Mouse (Mus musculus): ENCODE results near the gene Il17rd. TPM values are rescaled to one million over a fixed set of nuclear protein-coding genes. Genes with fewer than 3 reads are reported as not detected.

Il17rd gene
- total and polyA plus RNA-seq, 3 experiments, result 0.04 TPM; not detected in 2

DNA sequence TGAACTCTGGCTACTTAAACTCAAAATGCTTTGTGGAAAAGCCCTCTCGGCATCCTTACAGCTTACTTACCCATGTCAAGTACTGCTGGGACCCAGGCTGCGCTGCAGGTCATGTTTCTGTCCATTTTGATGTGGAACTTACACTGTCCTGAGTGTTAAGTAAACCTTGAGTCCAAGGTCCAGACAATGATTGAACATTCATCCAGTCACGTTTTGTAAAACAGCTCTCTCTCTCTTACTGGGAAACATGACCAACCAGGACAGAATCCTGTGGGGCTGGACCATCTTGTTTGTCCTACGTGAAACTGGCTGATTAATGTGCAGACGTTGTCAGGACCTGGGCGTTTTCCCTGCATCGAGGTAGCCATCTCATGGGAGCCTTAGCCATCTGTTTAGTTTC, 63.0 kb downstream of the Il17rd start:
- Histone ChIP-seq H3K4me1 (ENCODE audit: control insufficient read depth in 1 of 2, insufficient read depth in 2 of 2, low read length in 2 of 2) (no peaks in the 10 kb centered on the region), H3K9me3 (replicated peaks; ENCODE audit: insufficient read depth, low read length) (no peaks in the 10 kb centered on the region), H3K36me3 (ENCODE audit: control insufficient read depth in 1 of 2, insufficient read depth in 2 of 2, low read length in 2 of 2) (no peaks in the 10 kb centered on the region), H3K79me2 (ENCODE audit: control insufficient read depth, insufficient read depth, low read length, poor library complexity) (no peaks in the 10 kb centered on the region), H3K4me3 (ENCODE audit: control insufficient read depth in 1 of 2, insufficient read depth in 1 of 2, low read depth in 2 of 2, low read length in 2 of 2) (no peak overlapping the region), H3K27ac (ENCODE audit: control insufficient read depth, low read depth, low read length) (no peak overlapping the region), H3K27me3 (ENCODE audit: control insufficient read depth in 1 of 2, insufficient read depth in 2 of 2, low read length in 2 of 2) (peaks cover 0 to 6% of the 10 kb centered on the region in 2 experiments; a peak in 2 of 4 replicates), H3K9ac (ENCODE audit: control insufficient read depth, low read depth, low read length, poor library complexity, severe bottlenecking) (no peak overlapping the region)
- TF ChIP-seq GABPA (IDR thresholded peaks at IDR 0.05; ENCODE audit: low read depth, low read length) (no peak), UBTF (IDR thresholded peaks at IDR 0.05; ENCODE audit: borderline replicate concordance, insufficient read depth, low read depth, low read length) (no peak), NRF1 (IDR thresholded peaks at IDR 0.05; ENCODE audit: insufficient read depth, low read depth, low read length, poor library complexity, severe bottlenecking) (no peak), USF2 (IDR thresholded peaks at IDR 0.05; ENCODE audit: borderline replicate concordance in 1 of 2, insufficient read depth in 1 of 2, low read depth in 1 of 2, low read length in 2 of 2) (no peak), POLR2AphosphoS2 (IDR thresholded peaks at IDR 0.05; ENCODE audit: low read length) (no peak), ELF1 (IDR thresholded peaks at IDR 0.05; ENCODE audit: low read depth, low read length) (no peak), RAD21 (IDR thresholded peaks at IDR 0.05; ENCODE audit: low read depth, low read length) (no peak), ZKSCAN1 (IDR thresholded peaks at IDR 0.05; ENCODE audit: low read depth, low read length) (no peak), POLR2A (IDR thresholded peaks at IDR 0.05; ENCODE audit: control insufficient read depth in 1 of 2, insufficient read depth in 1 of 2, low read depth in 1 of 2, low read length in 2 of 2, poor library complexity in 1 of 2) (no peak)
- DNase-seq (ENCODE audit: low read depth, low spot score), result no peak

- Histone ChIP-seq H3K36me3 (ENCODE audit: control insufficient read depth in 1 of 2, insufficient read depth in 2 of 2, low read length in 2 of 2) (no peaks in the 10 kb centered on the region), H3K4me1 (ENCODE audit: control insufficient read depth in 1 of 2, insufficient read depth in 2 of 2, low read length in 2 of 2) (no peaks in the 10 kb centered on the region), H3K9ac (ENCODE audit: control insufficient read depth, low read depth, low read length, poor library complexity, severe bottlenecking) (no peak overlapping the region), H3K4me3 (ENCODE audit: control insufficient read depth in 1 of 2, insufficient read depth in 1 of 2, low read depth in 2 of 2, low read length in 2 of 2) (no peak overlapping the region), H3K9me3 (replicated peaks; ENCODE audit: insufficient read depth, low read length) (no peaks in the 10 kb centered on the region), H3K27me3 (ENCODE audit: control insufficient read depth in 1 of 2, insufficient read depth in 2 of 2, low read length in 2 of 2) (peaks cover 0 to 6% of the 10 kb centered on the region in 2 experiments; a peak in 2 of 4 replicates), H3K79me2 (ENCODE audit: control insufficient read depth, insufficient read depth, low read length, poor library complexity) (no peaks in the 10 kb centered on the region), H3K27ac (ENCODE audit: control insufficient read depth, low read depth, low read length) (no peak overlapping the region)
- no peak for DNase-seq (ENCODE audit: low read depth, low spot score)
- TF ChIP-seq SIN3A (IDR thresholded peaks at IDR 0.05; ENCODE audit: low read length) (no peak), RCOR1 (IDR thresholded peaks at IDR 0.05; ENCODE audit: low read depth, low read length) (no peak), MAX (IDR thresholded peaks at IDR 0.05; ENCODE audit: low read length) (no peak), MAFK (IDR thresholded peaks at IDR 0.05; ENCODE audit: borderline replicate concordance, low read depth, low read length) (no peak), MAZ (IDR thresholded peaks at IDR 0.05; ENCODE audit: low read depth, low read length) (no peak), RAD21 (IDR thresholded peaks at IDR 0.05; ENCODE audit: low read depth, low read length) (no peak)
Measured at GRCm38 (mm10) chr14:27102720-27103119, 64.0 kb downstream of the Il17rd start.
